Mouse (Mus musculus) thymus, postnatal 25 days (tissue): ENCODE results near the gene Synpr.

Experiments used
- DNase-seq: peaks from one replicate; pipeline ENCODE4 v3.0.0; 2022

The Synpr gene

GRCm38 (mm10) chr14:13355569-13356362, 71.2 kb downstream of the Synpr start:
- DNase-seq: peak; percentile 7

GRCm38 (mm10) chr14:13357101-13357667, 72.6 kb downstream of the Synpr start:
- no peak for DNase-seq

GRCm38 (mm10) chr14:13358037-13358436, 73.5 kb downstream of the Synpr start:
- DNase-seq: no peak

- DNase-seq: no peak
Measured at GRCm38 (mm10) chr14:13361184-13361583, 76.6 kb downstream of the Synpr start.

- no peak for DNase-seq
Measured at GRCm38 (mm10) chr14:13361642-13362041, 77.1 kb downstream of the Synpr start.

GRCm38 (mm10) chr14:13368309-13368708, 83.7 kb downstream of the Synpr start:
- DNase-seq: no peak

- DNase-seq: no peak
Measured at GRCm38 (mm10) chr14:13389081-13389480, 104.5 kb downstream of the Synpr start.

GRCm38 (mm10) chr14:13389954-13390353, 105.4 kb downstream of the Synpr start:
- DNase-seq: no peak

- no peak for DNase-seq
Measured at GRCm38 (mm10) chr14:13399226-13400020, 114.8 kb downstream of the Synpr start.

GRCm38 (mm10) chr14:13411636-13412035, 127.1 kb downstream of the Synpr start:
- DNase-seq: no peak

- no peak for DNase-seq
Measured at GRCm38 (mm10) chr14:13440723-13441122, 156.1 kb downstream of the Synpr start.

- no peak for DNase-seq
Measured at GRCm38 (mm10) chr14:13444908-13445307, 160.3 kb downstream of the Synpr start.

- DNase-seq: no peak
Measured at GRCm38 (mm10) chr14:13453461-13454204, 169.1 kb downstream of the Synpr start.

GRCm38 (mm10) chr14:13454991-13455390, 170.4 kb downstream of the Synpr start:
- no peak for DNase-seq

GRCm38 (mm10) chr14:13459333-13459732, 174.8 kb downstream of the Synpr start:
- no peak for DNase-seq

GRCm38 (mm10) chr14:13469211-13469610, 184.6 kb downstream of the Synpr start:
- DNase-seq: no peak

- no peak for DNase-seq
Measured at GRCm38 (mm10) chr14:13477821-13478220, 193.2 kb downstream of the Synpr start.

- no peak for DNase-seq
Measured at GRCm38 (mm10) chr14:13505355-13505754, 220.8 kb downstream of the Synpr start.

- no peak for DNase-seq
Measured at GRCm38 (mm10) chr14:13518608-13519139, 234.1 kb downstream of the Synpr start.

GRCm38 (mm10) chr14:13519239-13520011, 234.8 kb downstream of the Synpr start:
- DNase-seq: no peak

- DNase-seq: no peak
Measured at GRCm38 (mm10) chr14:13547746-13548145, 263.2 kb downstream of the Synpr start.

- DNase-seq: no peak
Measured at GRCm38 (mm10) chr14:13551209-13551608, 266.6 kb downstream of the Synpr start.
